Mouse (Mus musculus): ENCODE measurements around the gene Trim26.
A peak's percentile ranks its signal among the peaks of the same experiment; 100 is the strongest.

- TF ChIP-seq CTCF (IDR thresholded peaks at IDR 0.05; ENCODE audit: control insufficient read depth, insufficient read depth, low read length) (peak; percentile 46; the same call in 1 of the 2 replicates), POLR2A (IDR thresholded peaks at IDR 0.05; ENCODE audit: borderline replicate concordance, control insufficient read depth, low read depth, low read length) (no peak)
Observed at GRCm38 (mm10) chr17:36892362-36892761, 55.4 kb downstream of the Trim26 start.
